ENCODE assay signal across 13 mouse cellular contexts in the genomic region with DNA sequence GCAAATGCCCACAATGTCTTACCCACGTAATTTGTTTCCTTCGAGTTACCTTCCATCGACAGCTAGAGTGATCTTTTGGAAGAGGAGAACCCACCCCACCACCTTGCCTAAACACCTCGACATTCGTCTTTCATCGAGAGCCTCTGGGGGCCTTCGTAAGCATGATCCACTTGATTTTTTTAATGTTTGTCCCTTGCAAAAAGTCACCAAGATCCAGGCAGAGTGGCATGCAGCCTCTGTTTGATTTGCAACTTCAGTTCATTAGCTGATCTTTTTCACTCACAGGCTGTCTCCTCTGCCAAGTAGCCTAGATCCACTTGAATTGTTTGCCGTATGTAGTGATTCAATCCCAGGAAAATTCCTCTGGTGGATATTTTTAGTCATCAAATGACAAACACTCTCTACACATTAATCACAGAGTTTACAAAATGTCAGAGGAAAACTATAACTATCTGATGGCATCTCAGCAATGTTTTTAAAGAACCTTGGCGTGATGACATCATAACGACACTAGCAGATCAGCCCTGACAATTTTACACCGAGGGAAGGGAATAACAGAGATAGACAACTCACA.
"Had no signal": no experiment of that assay in that cellular context is flagged by ENCODE, and none has a peak within 500 bp of the region (broad histone marks: within the 10 kb centered on the region; RNA-seq: fewer than 3 reads in every experiment).

No protein-coding gene starts in this region.

- H3K9ac ChIP-seq: limb, embryonic 12.5 days; liver, embryonic 15.5 days; neural tube, embryonic 13.5 days had no signal

- H3K27me3 ChIP-seq: limb, embryonic 12.5 days; liver, embryonic 15.5 days; neural tube, embryonic 13.5 days had no signal

- DNase-seq: kidney, adult 11 months; kidney, postnatal 10 days; kidney, postnatal 4 days; lung, postnatal 14 days; retina, postnatal 1 day; right cerebral cortex, postnatal 14 days; thymus, postnatal 36 days had no signal

- H3K4me2 ChIP-seq: limb, embryonic 12.5 days; liver, embryonic 15.5 days; neural tube, embryonic 13.5 days had no signal

- H3K4me3 ChIP-seq: layer of hippocampus, adult 2 months; limb, embryonic 12.5 days; liver, embryonic 15.5 days; midbrain, embryonic 10.5 days; neural tube, embryonic 13.5 days had no signal

- H3K4me1 ChIP-seq: limb, embryonic 12.5 days; liver, embryonic 15.5 days; neural tube, embryonic 13.5 days had no signal

- H3K9me3 ChIP-seq: liver, embryonic 15.5 days had no signal

- H3K36me3 ChIP-seq: limb, embryonic 12.5 days; liver, embryonic 15.5 days; midbrain, embryonic 10.5 days; neural tube, embryonic 13.5 days had no signal

- ATAC-seq: midbrain, embryonic 16.5 days had no signal

- H3K27ac ChIP-seq: layer of hippocampus, adult 2 months; limb, embryonic 12.5 days; liver, embryonic 15.5 days; midbrain, embryonic 10.5 days; neural tube, embryonic 13.5 days had no signal
